Mouse (Mus musculus): ENCODE results near the gene Padi3. TPM values are rescaled to one million over a fixed set of nuclear protein-coding genes. Genes with fewer than 3 reads are reported as not detected.

Gene Padi3
- polyA plus RNA-seq, 1 experiment from 2014 or later, result not detected

DNA sequence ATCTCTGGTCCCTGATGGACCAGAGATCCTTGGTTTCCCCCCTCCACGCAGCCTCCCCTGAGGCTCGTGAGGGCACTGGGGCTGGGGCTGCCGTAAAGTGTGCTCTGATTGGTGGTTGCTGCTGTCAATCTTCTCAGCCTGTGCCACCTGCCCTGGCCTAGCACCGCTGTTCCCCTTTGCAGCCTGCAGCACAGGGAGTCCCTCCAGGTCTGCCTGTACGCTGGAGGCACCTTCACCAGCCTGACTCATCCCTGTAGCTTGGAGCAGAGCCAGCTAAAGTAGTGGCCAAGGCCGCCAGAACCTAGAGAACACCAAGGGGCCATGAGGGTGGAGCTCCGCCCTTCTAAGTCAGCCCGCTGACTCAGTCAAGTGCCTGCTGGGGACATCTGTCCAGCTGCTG is 27.4 kb upstream of the Padi3 start:
- peaks cover 38% of the 10 kb centered on the region for H3K4me1 ChIP-seq
- no peaks in the 10 kb centered on the region for H3K27me3 ChIP-seq (replicated peaks)
- H3K36me3 ChIP-seq, result no peaks in the 10 kb centered on the region
- WGBS, result 27% methylated on average over 8 of the region's 8 CpGs
- H3K4me2 ChIP-seq, result no peak overlapping the region
- no peak overlapping the region for H3K4me3 ChIP-seq (replicated peaks)
- no peaks in the 10 kb centered on the region for H3K9me3 ChIP-seq (replicated peaks)
- H3K9ac ChIP-seq (replicated peaks), result no peak overlapping the region
- no peak for ATAC-seq (ENCODE audit: low FRiP score)
- no peak overlapping the region for H3K27ac ChIP-seq (replicated peaks)

- Histone ChIP-seq H3K4me2 (no peak overlapping the region), H3K27ac (replicated peaks) (0 out of 2 replicates have a peak overlapping the region, but pooled peaks have one; percentile 28), H3K4me3 (replicated peaks) (no peak overlapping the region), H3K27me3 (replicated peaks) (no peaks in the 10 kb centered on the region), H3K36me3 (no peaks in the 10 kb centered on the region), H3K9ac (replicated peaks) (no peak overlapping the region), H3K9me3 (replicated peaks) (no peaks in the 10 kb centered on the region), H3K4me1 (peaks cover 38% of the 10 kb centered on the region)
- 27% methylated on average over 11 of the region's 11 CpGs for WGBS
- peak; percentile 61 for ATAC-seq (ENCODE audit: low FRiP score)
Measured at GRCm38 (mm10) chr4:140836208-140836866, 25.9 kb upstream of the Padi3 start.

GRCm38 (mm10) chr4:140835682-140836081 is 25.2 kb upstream of the Padi3 start:
- Histone ChIP-seq H3K9me3 (replicated peaks) (no peaks in the 10 kb centered on the region), H3K27me3 (replicated peaks) (0 out of 2 replicates have a peak, but pooled peaks cover under 1% of the 10 kb centered on the region), H3K27ac (replicated peaks) (no peak overlapping the region), H3K4me3 (replicated peaks) (no peak overlapping the region), H3K36me3 (no peaks in the 10 kb centered on the region), H3K4me1 (peaks cover 38% of the 10 kb centered on the region), H3K4me2 (peak overlapping the region; percentile 7; the same call in 1 of the 2 replicates), H3K9ac (replicated peaks) (no peak overlapping the region)
- WGBS, result 1% methylated on average over 10 of the region's 10 CpGs
- peak; percentile 48; the same call in 1 of the 2 replicates for ATAC-seq (ENCODE audit: low FRiP score)

DNA sequence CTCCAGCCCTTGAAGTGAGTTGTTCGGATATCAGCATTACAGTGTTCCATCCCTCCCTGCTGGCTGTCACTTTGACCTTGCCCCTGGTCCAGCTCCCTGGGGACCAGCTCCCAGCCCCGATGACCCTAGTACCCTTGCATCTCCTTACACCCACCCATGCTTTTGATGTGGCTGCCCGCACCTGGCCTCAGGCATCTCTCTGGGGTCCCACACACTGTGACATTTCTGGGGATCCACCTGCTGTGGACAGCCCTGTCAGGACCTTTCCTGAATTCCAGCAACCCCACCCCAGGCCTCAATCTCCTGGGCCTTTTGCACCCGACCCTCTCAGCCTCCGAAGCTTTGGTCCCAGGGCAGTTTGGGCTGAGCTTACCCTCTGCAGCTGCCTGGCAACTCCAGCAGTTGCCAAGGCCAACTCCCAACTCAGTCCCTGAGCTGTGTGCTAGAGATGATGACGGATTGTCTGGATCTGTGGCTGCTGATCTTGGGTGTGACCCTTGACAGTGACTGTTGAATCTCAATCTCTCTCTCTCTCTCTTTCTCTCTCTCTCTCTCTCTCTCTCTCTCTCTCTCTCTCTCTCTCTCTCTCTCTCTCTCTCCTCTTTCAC is 24.0 kb upstream of the Padi3 start:
- H3K9me3 ChIP-seq (replicated peaks), result no peaks in the 10 kb centered on the region
- H3K27ac ChIP-seq (replicated peaks), result no peak overlapping the region
- WGBS, result 58% methylated on average over 6 of the region's 6 CpGs
- ATAC-seq (ENCODE audit: low FRiP score), result no peak
- no peak overlapping the region for H3K4me2 ChIP-seq
- H3K27me3 ChIP-seq (replicated peaks), result 0 out of 2 replicates have a peak, but pooled peaks cover 3% of the 10 kb centered on the region
- peaks cover 38% of the 10 kb centered on the region for H3K4me1 ChIP-seq
- no peaks in the 10 kb centered on the region for H3K36me3 ChIP-seq
- no peak overlapping the region for H3K9ac ChIP-seq (replicated peaks)
- no peak overlapping the region for H3K4me3 ChIP-seq (replicated peaks)

DNA sequence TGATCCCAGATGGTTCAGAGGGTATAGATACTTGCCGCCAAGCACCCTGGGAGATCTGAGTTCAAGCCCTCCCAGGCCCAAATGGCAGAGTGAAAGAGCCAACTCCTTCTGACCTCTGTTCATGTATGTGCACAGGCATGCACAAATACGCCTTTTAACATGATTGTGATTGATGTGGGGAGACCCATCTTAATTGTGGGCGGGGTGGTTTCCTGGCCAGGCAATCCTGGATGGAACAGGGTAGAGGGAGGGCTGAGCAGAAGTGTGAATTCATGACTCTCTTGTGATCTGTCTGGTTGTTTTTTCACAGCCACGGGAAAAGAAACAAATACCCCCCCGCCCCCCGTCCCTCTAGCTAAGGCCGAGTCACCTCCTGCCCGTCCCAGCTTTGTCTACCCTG is 22.4 kb upstream of the Padi3 start:
- no peaks in the 10 kb centered on the region for H3K36me3 ChIP-seq
- H3K4me1 ChIP-seq, result peaks cover 38% of the 10 kb centered on the region
- H3K9ac ChIP-seq (replicated peaks), result no peak overlapping the region
- H3K4me3 ChIP-seq (replicated peaks), result no peak overlapping the region
- WGBS, result 45% methylated on average over 8 of the region's 8 CpGs
- no peak for ATAC-seq (ENCODE audit: low FRiP score)
- no peak overlapping the region for H3K27ac ChIP-seq (replicated peaks)
- no peak overlapping the region for H3K4me2 ChIP-seq
- 0 out of 2 replicates have a peak, but pooled peaks cover 6% of the 10 kb centered on the region for H3K27me3 ChIP-seq (replicated peaks)
- H3K9me3 ChIP-seq (replicated peaks), result no peaks in the 10 kb centered on the region

DNA sequence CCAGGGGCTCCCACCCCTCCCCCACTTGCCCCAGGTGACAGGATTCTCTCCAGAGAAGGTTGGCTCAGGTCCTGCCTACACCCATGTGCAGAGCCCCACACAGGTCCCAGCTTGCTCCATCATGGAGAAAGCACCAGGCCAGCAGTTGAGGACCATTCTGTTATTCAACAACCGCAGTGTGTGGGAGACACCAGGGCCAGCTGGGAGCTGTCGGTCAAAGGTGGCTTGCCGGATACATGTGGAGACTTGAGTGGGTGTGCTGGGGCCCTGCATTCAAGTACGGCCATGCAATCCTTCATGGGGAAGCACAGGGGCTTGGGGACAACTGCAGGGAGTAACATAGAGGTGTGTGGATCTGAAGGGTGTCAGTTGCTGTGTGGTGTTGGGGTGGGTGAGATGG is 21.4 kb upstream of the Padi3 start:
- WGBS, result 87% methylated on average over 4 of the region's 4 CpGs
- no peaks in the 10 kb centered on the region for H3K9me3 ChIP-seq (replicated peaks)
- ATAC-seq (ENCODE audit: low FRiP score), result no peak
- H3K4me1 ChIP-seq, result peaks cover 37% of the 10 kb centered on the region
- no peaks in the 10 kb centered on the region for H3K36me3 ChIP-seq
- no peak overlapping the region for H3K4me2 ChIP-seq
- no peak overlapping the region for H3K27ac ChIP-seq (replicated peaks)
- no peak overlapping the region for H3K9ac ChIP-seq (replicated peaks)
- H3K27me3 ChIP-seq (replicated peaks), result 0 out of 2 replicates have a peak, but pooled peaks cover 6% of the 10 kb centered on the region
- no peak overlapping the region for H3K4me3 ChIP-seq (replicated peaks)

DNA sequence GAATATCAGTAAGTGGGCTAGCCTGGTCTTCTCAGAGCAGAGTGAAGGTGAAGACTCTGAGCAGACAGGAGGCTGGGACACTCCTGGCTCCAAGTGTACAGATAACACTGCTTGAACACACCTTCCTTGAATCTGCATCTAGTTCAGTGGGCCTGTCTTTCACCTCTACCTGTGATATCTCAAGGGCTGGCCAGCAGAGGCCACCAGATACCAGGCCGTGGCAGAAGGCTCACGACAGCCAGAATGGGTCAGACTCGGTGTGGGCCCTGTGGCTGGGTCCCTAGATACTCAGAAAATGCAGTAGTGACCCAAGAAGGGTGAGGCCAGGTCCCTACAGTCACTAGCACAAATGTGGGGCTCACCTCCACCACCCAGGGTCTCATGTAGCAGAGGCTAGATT is 16.8 kb upstream of the Padi3 start:
- Histone ChIP-seq H3K27ac (replicated peaks) (no peak overlapping the region), H3K4me3 (replicated peaks) (no peak overlapping the region), H3K9ac (replicated peaks) (no peak overlapping the region), H3K36me3 (no peaks in the 10 kb centered on the region), H3K4me2 (no peak overlapping the region), H3K4me1 (no peaks in the 10 kb centered on the region), H3K27me3 (replicated peaks) (0 out of 2 replicates have a peak, but pooled peaks cover 6% of the 10 kb centered on the region), H3K9me3 (replicated peaks) (0 out of 2 replicates have a peak, but pooled peaks cover 4% of the 10 kb centered on the region)
- WGBS, result 74% methylated on average over 3 of the region's 3 CpGs
- no peak for ATAC-seq (ENCODE audit: low FRiP score)

GRCm38 (mm10) chr4:140825942-140826341 is 15.5 kb upstream of the Padi3 start:
- 64% methylated on average over 11 of the region's 11 CpGs for WGBS

GRCm38 (mm10) chr4:140821988-140822387 is 11.5 kb upstream of the Padi3 start:
- H3K4me2 ChIP-seq, result no peak overlapping the region
- H3K4me3 ChIP-seq (replicated peaks), result no peak overlapping the region
- no peak overlapping the region for H3K27ac ChIP-seq (replicated peaks)
- H3K36me3 ChIP-seq, result no peaks in the 10 kb centered on the region
- no peak overlapping the region for H3K9ac ChIP-seq (replicated peaks)
- 70% methylated on average over 5 of the region's 5 CpGs for whole genome bisulfite sequencing
- H3K9me3 ChIP-seq (replicated peaks), result 0 out of 2 replicates have a peak, but pooled peaks cover 4% of the 10 kb centered on the region
- no peaks in the 10 kb centered on the region for H3K4me1 ChIP-seq
- no peaks in the 10 kb centered on the region for H3K27me3 ChIP-seq (replicated peaks)
- no peak for ATAC-seq (ENCODE audit: low FRiP score)

More at GRCm38 (mm10) chr4:140825942-140826341, 15.5 kb upstream of the Padi3 start:
- 0 out of 2 replicates have a peak, but pooled peaks cover 6% of the 10 kb centered on the region for H3K27me3 ChIP-seq (replicated peaks)
- no peak overlapping the region for H3K9ac ChIP-seq (replicated peaks)
- no peak overlapping the region for H3K4me2 ChIP-seq
- no peaks in the 10 kb centered on the region for H3K4me1 ChIP-seq
- H3K27ac ChIP-seq (replicated peaks), result no peak overlapping the region
- H3K4me3 ChIP-seq (replicated peaks), result no peak overlapping the region
- no peak for ATAC-seq (ENCODE audit: low FRiP score)
- H3K9me3 ChIP-seq (replicated peaks), result 0 out of 2 replicates have a peak, but pooled peaks cover 4% of the 10 kb centered on the region
- no peaks in the 10 kb centered on the region for H3K36me3 ChIP-seq

GRCm38 (mm10) chr4:140817413-140817812 is 7.0 kb upstream of the Padi3 start:
- ATAC-seq (ENCODE audit: low FRiP score), result no peak
- WGBS, result 94% methylated on average over 8 of the region's 8 CpGs
- Histone ChIP-seq H3K4me1 (peaks cover 21% of the 10 kb centered on the region), H3K9me3 (replicated peaks) (no peaks in the 10 kb centered on the region), H3K9ac (replicated peaks) (no peak overlapping the region), H3K27ac (replicated peaks) (no peak overlapping the region), H3K36me3 (no peaks in the 10 kb centered on the region), H3K4me3 (replicated peaks) (no peak overlapping the region), H3K27me3 (replicated peaks) (peaks cover 13% of the 10 kb centered on the region), H3K4me2 (no peak overlapping the region)

DNA sequence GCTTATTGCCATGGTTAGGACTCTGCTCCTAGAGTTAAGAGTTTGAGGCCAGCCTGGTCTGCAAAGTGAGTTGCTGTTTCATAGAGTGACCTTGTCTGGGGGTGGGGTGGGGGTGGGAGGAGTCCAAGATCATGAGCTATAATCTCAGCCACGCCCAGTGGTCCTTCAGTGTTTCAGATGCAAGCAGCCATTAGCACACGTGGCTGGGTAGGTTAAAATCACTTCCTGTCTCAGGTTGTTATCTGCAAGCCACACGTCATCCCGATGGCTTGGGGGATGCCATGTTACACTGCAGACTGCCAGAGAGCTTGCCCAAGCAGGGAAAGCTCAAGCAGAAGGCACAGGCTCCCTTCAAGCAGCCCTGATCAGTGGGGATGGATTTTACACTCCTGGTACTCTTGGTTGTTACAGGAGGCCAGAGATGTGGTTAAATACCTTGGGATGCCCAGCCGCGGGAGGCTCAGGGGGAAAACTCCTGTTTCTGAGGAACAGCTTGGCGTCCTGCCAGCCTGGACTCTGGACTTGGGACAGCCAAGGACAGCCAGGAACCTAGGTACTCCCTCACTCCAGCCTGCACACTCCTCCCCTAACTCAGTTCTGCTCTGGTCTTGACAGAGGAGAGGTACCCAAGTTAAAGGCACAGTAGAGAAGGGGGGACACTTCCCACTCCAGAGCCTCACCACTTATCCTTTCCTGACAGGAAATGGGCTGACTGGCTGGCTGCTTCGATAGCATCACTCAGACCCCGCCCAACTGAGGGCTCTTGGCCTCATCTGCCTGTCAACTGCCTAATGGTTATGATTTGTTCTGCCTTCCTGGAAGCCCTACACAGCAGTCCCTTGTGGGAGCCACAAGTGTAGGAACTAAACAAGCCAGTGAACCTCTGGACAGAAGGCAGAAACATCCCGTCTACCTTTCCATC is 5.8 kb upstream of the Padi3 start:
- Histone ChIP-seq H3K9ac (replicated peaks) (no peak overlapping the region), H3K4me1 (peaks cover 21% of the 10 kb centered on the region), H3K4me3 (replicated peaks) (no peak overlapping the region), H3K9me3 (replicated peaks) (no peaks in the 10 kb centered on the region), H3K27ac (replicated peaks) (no peak overlapping the region), H3K4me2 (no peak overlapping the region), H3K36me3 (no peaks in the 10 kb centered on the region), H3K27me3 (replicated peaks) (peaks cover 13% of the 10 kb centered on the region)
- no peak for ATAC-seq (ENCODE audit: low FRiP score)
- WGBS, result 57% methylated on average over 10 of the region's 10 CpGs
